Mouse (Mus musculus): ENCODE measurements around the gene Ppp1r13l.

GRCm38 (mm10) chr7:19368380-19368779, 8.8 kb downstream of the Ppp1r13l start:
- no peak for TF ChIP-seq CTCF (conservative IDR thresholded peaks at IDR 0.05; ENCODE audit: low read length)
- TF ChIP-seq NANOG (IDR thresholded peaks at IDR 0.05; ENCODE audit: borderline replicate concordance, low read length) = no peak
- no peak for TF ChIP-seq POU5F1 (IDR thresholded peaks at IDR 0.05; ENCODE audit: borderline replicate concordance, low read length)

Data from E14TG2a.4 (cell line).